Mouse (Mus musculus) large intestine, adult 2 months (tissue): ENCODE data around the gene Rps6kc1. TPM values are rescaled to one million over a fixed set of nuclear protein-coding genes. Genes with fewer than 3 reads are reported as not detected.

Source experiments
- DNase-seq: peaks from one replicate; pipeline ENCODE4 v3.0.0-alpha.2; 2012; ENCODE audit warnings: low read depth, low spot score
- WGBS: fragments of 180-500 bp; shearing (Covaris S2); methylation state at CpG from one replicate; pipeline ENCODE4 v1.1.7; 2018; 5-methylcytosine and 5-hydroxymethylcytosine counted together
- polyA plus RNA-seq: library from polyadenylated mRNA; depleted of rRNA; stranded (reverse); fragments of >200 nt; gene quantifications from 2 replicates; pipeline ENCODE4 v1.2.3, GENCODE M21; 2012

Rps6kc1 gene
- polyA plus RNA-seq, 1 experiment: 9.2 TPM

DNA sequence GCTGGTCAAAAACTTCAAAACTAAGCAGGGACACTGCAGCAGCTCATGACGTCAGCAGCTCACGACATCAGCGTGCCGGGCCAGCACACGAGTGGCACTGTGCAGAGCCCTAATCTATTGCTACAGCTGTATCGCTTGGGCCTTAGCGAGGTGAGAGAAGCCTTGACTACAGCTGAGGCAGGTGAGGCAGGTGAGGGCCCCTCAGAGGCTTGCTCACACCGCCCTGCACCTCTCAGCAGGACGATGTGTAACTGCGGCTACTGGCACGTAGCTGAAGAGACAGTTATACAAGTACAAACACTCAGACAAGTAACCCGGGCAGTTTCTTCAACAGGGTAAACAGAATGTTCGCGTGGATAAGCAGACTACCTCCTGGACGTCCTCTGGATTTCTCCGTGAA, 6.9 kb downstream of the Rps6kc1 start:
- 79% methylated on average over 16 of the region's 16 CpGs for WGBS
- no peak for DNase-seq

DNA sequence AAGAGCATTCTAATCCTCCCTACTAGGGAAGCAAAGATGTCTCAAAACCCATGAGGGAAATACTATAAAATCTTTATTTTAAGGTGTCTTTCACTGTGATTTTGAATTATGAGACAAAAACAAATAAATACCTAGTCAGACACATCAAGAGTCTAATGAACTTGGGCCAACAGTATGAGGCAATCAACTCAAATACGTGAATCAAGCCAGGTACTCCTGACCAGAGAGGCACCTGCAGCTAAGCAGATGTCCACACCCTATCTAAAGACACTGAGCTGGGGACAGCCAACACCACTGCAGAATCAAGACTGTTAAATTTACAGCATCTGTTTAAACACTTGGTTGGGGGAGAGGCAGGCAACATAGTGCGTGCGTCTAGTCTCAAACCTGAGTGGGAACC, 7.4 kb downstream of the Rps6kc1 start:
- DNase-seq: no peak
- WGBS: 78% methylated on average over 3 of the region's 3 CpGs

DNA sequence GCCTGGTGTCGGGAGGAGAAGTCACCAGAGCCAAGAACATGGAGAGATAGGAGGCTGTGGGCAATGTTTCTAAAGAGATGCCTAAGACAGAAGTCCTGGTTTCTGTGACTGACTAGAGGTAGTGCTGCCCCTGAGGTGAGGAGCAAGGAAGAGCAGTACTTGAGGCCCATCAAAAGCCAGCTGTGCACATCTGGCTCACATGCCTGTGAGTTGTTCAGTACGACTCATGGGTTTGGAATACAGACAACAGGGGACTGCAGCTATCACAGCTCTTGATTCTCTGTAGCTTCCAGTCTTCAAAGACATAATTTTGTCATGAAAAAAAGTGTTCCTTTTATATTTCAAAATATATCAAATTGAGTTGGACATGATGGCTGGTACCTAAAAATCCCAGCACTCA, 10.5 kb downstream of the Rps6kc1 start:
- DNase-seq: no peak
- 54% methylated on average over 2 of the region's 2 CpGs for WGBS

DNA sequence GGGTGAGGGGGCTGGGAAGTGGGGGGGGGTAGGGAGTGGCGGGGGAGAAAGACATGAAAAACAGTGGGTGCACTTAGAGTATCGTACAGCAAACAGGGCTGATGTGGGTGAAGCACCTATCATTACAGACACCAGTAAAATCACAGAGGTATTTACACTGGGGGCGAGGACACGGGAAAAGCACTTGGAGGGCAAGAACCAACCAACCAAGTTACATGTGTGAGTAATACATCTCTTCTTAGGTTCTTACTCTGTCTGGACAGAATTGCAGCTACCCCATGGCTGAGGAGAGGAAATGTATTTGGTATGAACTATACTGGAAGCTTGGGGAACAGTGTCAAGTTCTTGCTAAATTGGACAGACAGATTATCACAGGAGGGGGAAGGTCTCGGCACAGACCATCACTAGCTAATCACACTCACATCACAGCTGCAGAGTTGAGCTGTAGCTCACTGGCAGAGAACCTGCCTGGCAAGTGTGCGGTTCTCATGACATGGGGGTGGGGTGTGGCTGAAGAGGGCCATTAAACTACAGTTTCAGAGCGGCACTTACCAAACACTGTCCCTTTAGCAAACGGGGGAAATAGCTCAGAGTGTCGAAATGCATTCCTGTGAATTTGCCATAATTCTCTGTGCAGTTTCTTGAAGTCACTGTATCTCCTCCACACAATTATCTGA, 12.5 kb downstream of the Rps6kc1 start:
- DNase-seq: no peak
- 26% methylated on average over 9 of the region's 9 CpGs for WGBS

DNA sequence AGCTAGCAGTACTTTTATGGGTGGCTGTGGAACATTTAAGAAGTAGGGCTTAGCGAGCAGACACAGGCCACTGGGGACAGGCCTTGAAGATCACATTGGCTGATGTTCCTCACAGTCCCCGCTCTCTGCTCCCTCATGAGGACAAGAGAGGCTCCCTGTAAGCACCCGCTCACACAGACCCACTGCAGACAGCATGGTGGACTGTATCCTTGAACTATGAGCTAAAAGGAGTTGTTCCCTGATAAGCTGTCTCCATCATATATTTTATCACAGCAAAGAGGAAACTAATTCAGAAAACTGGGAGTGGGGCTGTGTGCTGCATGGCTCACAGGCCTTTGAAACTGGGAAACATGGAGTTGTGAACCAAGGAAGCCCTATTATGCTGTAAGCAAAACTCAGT, 13.4 kb downstream of the Rps6kc1 start:
- DNase-seq: no peak
- 80% methylated on average over 3 of the region's 3 CpGs for WGBS

DNA sequence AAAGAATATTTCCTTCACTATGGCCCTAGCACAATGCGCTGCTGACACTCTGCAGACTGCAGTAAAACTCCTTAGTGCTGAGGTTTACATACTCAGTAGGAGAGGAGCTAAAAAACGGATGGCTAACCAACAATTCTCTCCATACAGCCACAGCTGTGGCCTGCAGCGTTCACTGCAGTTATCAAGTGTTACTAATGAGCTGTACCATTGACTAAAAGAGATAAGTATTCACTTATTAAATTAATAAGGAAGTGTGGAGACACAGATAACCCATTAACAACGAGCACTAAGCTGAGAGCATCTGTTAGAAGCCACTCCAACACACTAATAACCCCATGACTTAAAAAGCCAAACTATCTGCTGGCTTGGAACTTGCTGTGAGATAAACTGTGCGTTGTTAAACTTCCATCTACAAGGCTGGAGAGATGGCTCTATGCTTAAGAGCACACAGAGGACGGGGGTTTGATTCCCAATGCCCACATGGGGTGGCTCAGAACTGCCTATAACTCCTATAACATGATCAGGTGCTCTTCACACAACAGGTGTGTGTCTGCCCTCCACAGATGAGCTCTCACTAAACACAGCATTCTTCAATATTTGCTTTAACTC, 17.9 kb downstream of the Rps6kc1 start:
- whole genome bisulfite sequencing: 85% methylated on average over 6 of the region's 6 CpGs
- no peak for DNase-seq

DNA sequence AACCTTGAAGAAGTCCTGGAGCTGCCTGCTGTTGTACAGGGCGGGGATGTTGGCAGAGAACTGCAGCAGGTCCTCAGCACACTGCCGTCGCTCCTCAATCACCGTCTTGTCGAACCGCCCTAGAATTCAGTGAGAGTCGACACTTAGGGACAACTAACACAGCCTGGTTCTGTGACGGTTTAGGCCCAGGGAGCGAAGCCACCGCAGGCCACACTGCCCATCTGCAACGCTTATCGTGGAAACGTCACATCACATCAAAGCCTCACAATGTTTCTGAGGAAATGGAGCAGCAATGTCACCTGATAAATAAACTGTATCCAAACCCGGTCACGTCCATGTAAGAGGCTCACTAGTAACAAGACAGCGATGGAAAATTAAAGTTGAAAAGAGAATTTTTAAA, 22.9 kb downstream of the Rps6kc1 start:
- no peak for DNase-seq
- WGBS: 89% methylated on average over 16 of the region's 16 CpGs

DNA sequence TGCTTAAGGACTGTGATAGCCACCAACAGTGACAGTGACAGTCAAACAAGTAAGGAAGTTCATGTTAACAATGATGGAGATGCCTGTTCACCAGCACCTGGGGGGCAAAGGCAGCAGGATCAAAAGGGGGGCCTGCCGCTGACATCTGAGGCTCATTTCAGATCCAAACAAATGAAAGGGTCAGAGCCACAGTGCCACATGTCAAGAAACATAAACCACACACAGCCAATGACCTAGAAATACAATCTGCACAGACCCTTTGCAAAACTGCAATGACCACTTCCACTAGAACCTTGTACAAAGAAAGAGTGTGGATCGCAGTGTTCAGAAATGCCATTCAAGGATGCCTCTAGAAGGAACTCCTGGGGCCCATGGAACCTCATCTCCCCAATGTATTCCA, 23.5 kb downstream of the Rps6kc1 start:
- WGBS: 97% methylated on average over 2 of the region's 2 CpGs
- no peak for DNase-seq

DNA sequence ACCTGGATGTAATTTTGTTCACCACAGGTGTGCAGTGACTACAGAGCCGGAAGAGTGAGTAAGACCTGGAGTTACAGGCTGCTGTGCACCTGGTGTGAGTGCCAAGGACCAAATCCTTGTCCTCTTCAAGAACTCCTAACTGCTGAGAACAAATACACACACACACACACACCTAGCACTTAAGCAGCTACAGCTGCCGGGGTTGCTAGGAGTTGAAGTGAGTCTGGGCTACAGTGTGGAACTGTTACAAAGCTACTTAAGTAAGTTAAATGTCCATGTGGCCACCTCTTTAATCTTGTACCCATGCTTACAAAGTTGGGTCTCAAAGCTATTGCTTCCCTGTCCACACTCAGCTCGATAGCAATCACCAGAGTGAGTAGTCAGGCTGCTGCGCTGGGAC, 25.6 kb downstream of the Rps6kc1 start:
- WGBS: 79% methylated on average over 4 of the region's 4 CpGs

DNA sequence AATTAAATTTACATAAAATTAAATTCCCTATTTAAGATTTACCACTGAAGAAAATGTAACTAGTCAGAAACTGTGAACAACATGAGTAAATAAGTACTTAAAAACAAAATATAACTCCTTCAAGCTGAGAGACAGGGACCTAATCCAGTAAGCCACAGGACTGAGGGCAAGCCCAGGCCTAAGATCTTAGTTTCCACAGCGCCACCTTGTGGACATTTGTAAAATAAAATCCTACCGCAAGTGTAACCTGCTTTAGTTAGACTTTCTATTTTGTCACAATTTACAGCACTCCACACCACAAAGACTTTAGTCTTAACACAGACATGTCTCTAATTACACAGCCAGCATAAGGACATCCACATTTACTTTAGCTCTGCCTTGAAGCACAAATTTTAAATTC, 30.1 kb downstream of the Rps6kc1 start:
- peak; percentile 56 for DNase-seq
- WGBS: 3% methylated on average over 2 of the region's 2 CpGs

More for the DNA sequence above, 25.6 kb downstream of the Rps6kc1 start:
- no peak for DNase-seq

DNA sequence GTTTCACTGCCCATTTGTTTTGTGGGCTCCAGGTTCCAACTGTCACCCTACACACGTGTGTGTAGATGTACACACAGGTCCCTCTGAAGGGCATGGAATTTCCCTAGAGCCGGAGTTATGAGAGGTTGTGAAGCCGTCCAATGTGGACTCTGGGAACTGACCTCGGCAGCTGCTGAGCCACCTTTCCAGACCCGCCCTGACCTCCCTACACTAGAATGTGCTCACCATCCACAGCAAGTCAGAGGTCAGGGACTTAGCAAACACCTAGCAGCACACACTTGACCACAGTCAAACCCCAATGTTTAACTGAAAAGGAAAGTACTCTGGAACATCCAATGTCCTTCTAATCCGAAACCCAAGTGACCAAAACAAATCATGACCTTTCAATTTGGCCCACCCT, 30.9 kb downstream of the Rps6kc1 start:
- no peak for DNase-seq
- 75% methylated on average over 6 of the region's 6 CpGs for WGBS

DNA sequence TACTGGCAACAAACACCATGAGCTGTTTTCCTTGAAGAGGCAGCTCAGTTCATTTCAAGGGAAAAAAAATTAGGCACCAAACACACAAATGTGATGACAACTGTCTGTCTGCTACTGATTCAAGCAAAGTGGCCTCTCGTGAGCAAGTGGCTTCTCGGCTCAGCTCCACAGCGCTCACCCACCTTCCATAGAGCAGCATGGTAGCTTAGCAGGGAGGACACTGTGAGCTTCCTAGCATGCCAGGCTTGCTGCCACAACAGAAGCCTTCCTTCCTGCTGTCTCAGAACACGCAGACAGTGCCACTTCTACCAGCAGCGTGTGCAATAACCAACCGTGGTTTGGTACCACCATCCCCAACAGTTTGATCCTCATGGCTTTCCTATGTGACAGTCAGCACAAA, 35.8 kb downstream of the Rps6kc1 start:
- no peak for DNase-seq
- WGBS: 92% methylated on average over 6 of the region's 6 CpGs

DNA sequence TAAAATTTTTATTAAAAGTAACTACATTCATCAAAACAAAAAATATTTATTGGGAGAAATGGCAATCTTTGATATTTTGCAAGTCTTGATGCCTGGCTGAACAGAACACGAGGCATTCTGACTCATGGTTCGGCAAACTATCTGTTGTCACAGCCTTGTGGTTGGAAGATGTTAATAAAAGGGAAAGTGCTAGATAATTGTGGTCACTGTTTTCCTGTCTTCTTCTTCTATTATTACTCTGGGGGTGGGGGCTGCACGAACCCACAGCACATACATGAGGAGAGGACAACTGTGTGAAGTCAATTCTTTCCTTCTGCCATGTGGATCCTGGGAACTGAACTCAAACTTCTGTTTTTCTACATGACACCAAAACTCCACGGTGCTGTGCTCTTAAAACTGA, 36.5 kb downstream of the Rps6kc1 start:
- WGBS: 79% methylated on average over 4 of the region's 4 CpGs
- DNase-seq: no peak

DNA sequence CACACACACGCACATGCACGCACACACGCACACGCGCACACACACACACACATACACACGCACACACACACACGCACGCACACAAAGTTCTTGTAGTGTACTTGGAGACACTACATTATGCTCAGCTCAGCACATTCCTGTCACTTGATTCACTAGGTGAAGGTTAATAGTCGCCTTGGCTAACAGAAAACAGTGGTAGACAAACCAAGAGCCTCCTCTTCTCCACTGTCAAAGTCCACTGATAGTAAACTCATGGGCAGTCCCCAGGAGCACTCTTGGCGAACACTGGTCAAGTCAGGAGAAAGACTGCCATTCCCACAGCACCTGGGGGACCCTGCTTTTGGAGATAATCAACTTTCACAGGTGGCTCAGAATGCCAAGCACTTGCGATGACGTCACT, 40.5 kb downstream of the Rps6kc1 start:
- WGBS: 88% methylated on average over 12 of the region's 12 CpGs
- DNase-seq: no peak

DNA sequence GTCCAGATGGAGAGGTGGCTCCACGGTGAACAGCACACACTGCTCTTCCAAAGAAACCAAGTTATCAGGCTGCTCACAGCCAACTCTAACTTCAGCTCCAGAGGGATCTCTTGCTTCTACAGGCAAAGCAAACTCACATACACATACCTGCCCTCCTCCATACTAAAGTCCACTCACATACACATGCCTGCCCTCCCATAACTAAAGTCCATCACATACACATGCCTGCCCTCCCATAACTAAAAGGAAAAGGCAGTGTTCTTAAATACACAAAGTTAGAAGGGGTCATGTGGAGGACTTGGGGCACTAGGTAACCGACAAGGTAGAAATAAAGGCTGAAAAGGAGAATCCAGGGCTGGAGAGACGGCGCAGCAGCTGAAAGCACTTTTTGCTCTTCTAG, 41.6 kb downstream of the Rps6kc1 start:
- 82% methylated on average over 4 of the region's 4 CpGs for WGBS

DNA sequence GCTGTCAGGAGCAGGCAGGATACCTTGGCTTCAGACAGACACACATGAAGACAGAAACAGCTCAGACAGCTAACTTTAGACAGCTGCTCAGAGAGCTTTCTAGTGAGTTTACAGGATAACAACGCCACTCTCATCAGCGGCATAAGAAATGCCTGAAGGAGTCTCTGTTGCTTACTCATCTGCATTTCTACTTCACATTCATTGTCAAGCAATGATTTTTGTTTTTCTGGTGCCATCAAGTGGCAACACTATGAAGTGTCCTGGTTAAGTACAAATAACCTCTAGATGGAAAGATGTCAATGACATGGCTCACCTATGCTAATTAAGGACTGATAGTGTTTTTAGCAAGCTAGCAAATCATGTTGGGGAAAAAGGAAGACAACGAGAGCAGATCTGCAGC, 42.8 kb downstream of the Rps6kc1 start:
- WGBS: 80% methylated on average over 3 of the region's 3 CpGs
- no peak for DNase-seq

More for the DNA sequence above, 41.6 kb downstream of the Rps6kc1 start:
- no peak for DNase-seq

DNA sequence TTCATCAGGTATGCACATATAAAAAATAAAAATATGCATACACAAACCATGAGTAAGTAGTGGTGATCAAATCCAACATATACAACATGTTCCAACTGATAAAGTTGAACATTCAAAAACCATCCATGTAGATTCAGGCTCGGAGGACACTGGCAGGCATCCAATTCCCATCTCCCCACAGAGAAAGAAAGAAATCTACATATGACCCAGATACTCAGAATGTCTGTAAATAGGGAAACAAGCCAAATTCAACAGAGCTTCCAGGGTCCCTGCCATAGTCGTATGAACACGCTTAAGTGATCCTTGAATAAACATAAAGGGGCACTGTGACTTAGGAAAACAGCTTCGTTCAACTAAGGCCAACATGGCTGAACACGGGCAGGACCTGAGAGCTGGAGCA, 49.9 kb downstream of the Rps6kc1 start:
- WGBS: 50% methylated on average over 5 of the region's 5 CpGs
- no peak for DNase-seq

DNA sequence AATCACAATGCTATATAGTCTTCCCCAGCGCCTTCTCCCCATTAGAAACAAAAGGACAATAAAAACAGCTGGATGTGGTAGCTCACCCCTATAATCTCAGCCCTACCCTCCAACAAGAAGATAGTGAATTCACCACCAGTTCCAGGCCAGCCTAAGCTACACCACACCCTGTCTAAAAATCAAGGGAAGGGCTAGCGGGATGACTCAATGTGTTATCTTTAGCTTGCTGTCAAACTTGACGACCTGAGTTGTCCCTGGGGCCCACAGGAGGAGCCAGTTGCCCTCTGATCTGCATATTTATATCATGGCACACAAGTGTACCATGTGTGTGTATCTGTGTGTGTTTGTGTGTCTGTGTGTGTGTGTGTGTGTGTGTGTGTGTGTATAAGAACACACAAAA, 57.1 kb downstream of the Rps6kc1 start:
- WGBS: 60% methylated on average over 3 of the region's 3 CpGs
- DNase-seq: no peak

DNA sequence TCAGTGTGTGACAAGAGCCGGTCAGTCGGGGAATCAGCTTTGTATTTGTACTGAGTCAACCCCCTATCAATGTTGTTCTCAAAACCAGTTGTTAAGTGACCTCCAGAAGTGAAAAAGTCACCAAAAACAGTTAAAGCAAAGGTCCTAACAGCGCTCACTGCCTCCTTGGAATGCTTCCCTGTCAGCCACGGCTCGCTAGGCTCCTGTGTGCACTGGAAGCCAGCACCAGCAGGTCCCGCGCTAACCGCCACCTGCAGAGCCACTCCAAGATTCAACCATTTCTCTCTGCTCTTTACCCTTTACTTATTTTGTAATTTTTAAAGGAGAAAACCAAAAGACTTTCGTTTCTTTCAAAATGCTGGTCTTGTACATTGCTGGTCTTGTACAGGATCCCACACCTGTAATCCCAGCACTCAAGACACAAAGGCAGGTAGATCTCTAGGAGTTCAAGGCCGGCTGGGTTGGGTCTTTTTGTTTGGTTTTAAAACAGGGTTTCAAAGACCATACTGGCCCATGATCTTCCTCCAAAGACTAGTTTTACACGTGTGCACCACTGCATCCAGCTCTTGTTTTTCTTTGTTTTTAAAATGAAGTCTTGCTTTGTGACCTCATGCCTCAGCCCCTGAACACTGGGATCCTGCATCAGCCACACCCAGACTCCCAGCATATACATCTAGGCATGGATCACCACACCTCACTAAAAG, 62.3 kb downstream of the Rps6kc1 start:
- no peak for DNase-seq
- 85% methylated on average over 11 of the region's 11 CpGs for WGBS

DNA sequence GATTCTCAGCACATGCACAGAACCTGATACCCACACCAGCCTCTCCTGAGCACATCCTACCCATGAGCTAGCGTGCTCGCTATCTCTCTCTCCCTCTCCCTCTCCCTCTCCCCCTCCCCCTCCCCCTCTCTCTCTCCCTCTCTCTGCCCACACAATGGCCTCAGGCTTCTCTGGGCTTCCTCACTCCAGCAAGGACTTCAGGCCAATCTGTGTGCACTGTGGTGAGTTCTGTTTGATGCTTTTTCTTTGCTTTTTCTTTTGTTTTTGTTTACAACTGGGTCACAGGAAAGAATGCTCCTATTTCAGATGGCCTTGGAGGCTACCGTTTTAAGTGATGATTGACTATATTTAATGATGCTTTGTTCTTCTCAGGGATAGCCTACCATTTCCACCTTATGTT, 62.9 kb downstream of the Rps6kc1 start:
- DNase-seq: no peak
- 71% methylated on average over 3 of the region's 3 CpGs for WGBS

DNA sequence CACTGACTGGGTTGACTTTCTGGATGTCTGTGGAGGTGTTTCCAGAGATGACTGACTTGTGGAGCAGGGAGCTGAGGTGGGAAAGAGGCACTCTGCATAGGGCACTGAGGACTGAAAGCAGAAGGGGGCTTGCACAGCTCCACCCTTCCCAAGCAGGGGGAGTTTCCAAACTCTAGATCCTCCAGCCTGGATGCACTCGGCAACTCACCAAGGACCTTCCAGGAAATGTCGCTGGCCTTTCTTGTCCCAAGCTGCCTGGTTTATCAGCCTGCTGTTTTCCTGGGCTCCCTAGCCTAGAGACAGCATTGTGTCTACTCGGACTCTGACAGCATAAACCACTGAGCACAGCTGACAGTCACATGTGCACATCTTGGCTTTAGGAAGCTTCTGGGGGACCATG, 64.6 kb downstream of the Rps6kc1 start:
- WGBS: 84% methylated on average over 3 of the region's 3 CpGs
- no peak for DNase-seq
